Mouse (Mus musculus): ENCODE data around the gene Rpl37.

GRCm38 (mm10) chr15:5068801-5069518, 47.5 kb upstream of the Rpl37 start:
- TF ChIP-seq RCOR1 (conservative IDR thresholded peaks at IDR 0.05; ENCODE audit: low read depth, low read length) (no peak), POLR2A (IDR thresholded peaks at IDR 0.05; ENCODE audit: low read depth, low read length) (no peak), CTCF (conservative IDR thresholded peaks at IDR 0.05 in 1 of 2, IDR thresholded peaks at IDR 0.05 in 1 of 2; ENCODE audit: low read depth in 2 of 2, low read length in 2 of 2) (peak; percentile 77), NELFE (IDR thresholded peaks at IDR 0.05; ENCODE audit: low read depth, low read length) (no peak)

All from CH12.LX (cell line).